Mouse (Mus musculus): ENCODE measurements around the gene Cdc45.
"Not testable (repeated sequence)": the region's sequence is repeated elsewhere in the genome, so short reads cannot be mapped to it uniquely, and the experiment has no call there.

The Cdc45 gene

DNA sequence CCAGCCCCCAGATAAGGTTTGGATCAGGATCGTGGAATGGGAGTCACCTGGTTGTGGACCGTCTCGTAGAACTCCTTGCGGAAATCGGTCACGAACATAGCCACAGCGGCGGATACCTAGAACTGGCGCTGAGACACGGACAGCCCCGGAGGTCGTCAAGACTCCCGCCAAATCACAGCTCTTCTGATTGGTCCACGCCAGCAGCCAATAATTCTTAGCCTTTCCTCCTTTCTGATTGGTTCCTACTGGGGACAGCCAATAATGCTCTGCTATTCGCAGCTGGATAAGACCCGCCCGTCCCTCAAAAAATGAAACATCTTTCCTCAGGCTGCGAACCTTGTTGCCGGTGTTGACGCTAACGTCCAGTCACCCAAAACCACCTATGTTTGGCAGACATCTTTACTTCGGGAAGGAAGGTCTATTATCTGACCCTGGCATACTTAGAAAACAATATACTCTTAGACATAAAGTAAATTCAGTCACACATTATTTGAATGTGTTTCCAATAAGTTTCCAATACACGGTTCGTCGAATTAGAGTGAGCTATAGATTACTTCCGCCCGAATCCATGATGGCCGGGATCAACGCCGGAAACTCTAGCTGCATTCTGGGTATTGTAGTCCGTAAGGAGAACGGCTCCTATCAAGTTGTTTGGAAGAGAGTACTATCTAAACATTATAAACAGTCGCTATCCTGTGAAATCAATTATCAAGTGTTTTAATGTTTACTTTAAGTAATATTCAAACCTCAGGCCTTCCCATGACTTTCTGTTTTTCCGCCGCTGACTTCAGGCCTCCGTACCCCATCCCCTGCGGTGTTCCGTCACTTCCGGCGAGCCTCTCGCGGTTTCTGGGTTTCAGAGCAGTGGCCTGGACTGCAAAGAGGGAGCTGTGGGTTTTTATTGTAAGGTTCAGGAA lies at the start of gene Cdc45, which contains the start of gene Ufd1:
Cdc45 (minus strand) TSS at position 520 of the 917 bp plus-strand sequence.
Ufd1 (plus strand) TSS at position 312 of the 917 bp plus-strand sequence.
- peak; percentile 95 for DNase-seq

DNA sequence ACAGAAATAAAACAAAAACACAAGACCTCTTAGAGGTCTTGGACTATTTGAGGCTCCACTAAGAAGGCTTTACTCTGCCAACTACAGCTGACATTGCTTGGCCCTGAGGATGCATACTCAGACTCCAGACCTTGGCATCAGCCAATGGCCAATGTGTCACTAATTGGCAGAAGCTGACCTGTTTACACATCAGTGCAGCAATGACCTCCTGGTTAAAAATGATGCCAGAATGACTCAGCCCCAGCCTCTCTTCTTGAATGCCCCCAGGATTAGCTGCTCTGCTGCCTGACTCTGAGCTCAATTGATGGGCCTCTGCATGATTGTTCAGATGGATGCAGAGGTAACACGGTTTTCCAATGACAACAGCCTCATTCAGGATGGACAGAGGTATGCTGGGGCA lies 48.4 kb upstream of the Cdc45 start:
- peak; percentile 45 for DNase-seq

GRCm38 (mm10) chr16:18858551-18858950 lies 46.8 kb upstream of the Cdc45 start:
- DNase-seq: peak; percentile 64

GRCm38 (mm10) chr16:18849521-18850190 lies 37.9 kb upstream of the Cdc45 start:
- DNase-seq: not testable (repeated sequence)

- no peak for DNase-seq
These were observed 34.6 kb upstream of the Cdc45 start for GRCm38 (mm10) chr16:18846301-18846820.

DNA sequence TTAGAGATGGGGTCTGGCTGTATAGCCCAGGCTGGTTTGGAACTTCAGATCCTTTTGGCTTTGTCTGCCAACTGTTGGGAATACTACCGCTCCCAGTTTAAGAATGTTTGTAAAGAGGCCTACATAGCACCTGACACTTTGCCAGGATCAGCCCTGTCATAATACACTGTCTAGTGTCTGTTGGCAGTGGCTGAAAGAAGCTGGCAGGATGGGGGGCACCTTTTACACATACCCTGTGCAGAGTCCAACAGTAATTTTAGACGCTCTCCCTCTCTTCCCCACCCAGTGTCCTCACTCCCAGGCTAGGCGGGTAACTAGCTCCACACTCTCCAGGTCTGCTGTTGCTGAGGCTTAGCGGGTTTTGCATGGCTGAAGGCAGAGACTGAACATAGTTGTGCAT lies 26.6 kb upstream of the Cdc45 start:
- no peak for DNase-seq

DNA sequence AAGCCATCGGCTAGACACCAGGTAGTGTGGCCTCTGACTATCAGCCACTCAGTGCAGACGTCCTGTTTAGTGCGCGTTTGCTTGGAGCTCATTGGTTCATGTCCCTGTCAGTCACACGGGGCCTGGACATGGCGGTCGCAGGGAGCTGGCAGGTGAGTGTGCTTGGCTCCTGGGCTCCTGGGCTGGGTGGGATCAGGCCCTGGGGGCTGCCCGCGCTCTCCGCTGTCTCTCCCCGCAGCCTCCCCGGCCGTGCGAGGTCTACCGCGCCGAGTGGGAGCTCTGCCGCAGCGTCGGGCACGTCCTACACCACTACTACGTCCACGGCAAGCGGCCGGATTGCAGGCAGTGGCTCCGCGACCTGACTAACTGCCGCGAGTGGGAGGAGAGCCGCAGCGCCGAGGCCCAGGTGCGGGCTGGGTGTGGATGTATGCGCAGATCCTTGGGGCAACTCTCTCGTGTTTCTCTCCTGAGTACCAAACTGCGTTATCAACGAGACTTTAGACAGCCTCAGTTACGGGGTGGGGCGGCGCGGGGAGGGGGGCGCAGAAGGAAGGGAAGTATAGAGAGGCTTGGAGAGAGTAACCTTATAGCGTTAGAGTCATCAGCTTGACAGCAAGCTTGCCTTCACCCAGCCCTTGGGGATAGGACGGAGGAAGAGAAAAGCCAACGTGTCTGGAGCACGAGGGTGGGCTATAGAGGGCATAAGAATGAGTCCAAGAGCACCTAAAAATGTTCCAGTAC lies 24.9 kb upstream of the Cdc45 start, which contains the start of the genes 2510002D24Rik and Gm28539:
2510002D24Rik (plus strand) TSS at position 111 of the 741 bp plus-strand sequence.
Gm28539 (plus strand) TSS at position 117 of the 741 bp plus-strand sequence.
- DNase-seq: peak; percentile 95

DNA sequence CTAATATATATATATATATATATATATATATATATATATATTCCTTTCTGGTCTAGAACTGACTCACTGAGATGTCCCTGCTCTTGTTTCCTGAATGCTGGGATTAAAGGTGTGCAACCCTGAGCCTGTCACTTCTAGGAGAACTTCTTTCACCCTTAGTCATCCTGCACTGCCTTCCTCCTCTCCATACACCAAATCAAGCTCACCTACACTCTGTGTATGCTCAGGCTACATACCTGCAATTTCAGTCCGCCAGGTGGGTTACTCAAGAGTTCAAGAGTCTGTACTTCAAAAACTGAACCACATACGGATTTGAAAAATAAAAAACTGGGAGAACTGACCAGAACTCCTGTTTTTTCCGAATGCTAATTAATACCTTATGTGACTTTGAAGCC lies 24.3 kb upstream of the Cdc45 start:
- DNase-seq: no peak

- DNase-seq: no peak
These were observed 21.7 kb upstream of the Cdc45 start for GRCm38 (mm10) chr16:18833486-18833885.

GRCm38 (mm10) chr16:18829102-18829501 lies 17.3 kb upstream of the Cdc45 start:
- no peak for DNase-seq

DNA sequence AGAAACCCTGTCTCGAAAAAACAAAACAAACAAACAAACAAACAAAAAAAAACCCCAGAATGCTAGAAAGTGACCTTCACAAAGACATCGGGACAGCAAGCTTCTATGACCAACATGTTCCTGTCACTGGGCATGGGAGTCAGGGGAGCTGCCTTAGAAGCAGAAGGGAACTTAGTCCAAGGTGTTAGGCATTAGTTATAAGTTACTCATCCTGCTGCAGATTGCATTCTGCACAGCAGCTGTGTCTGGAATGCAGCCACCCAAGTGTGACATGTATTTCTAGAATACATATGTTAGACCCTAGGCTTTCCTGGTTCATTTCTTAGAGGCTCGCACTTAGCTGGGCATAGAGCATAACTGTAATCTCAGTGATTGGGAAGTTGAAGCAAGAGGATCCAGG lies 16.8 kb upstream of the Cdc45 start:
- no peak for DNase-seq

DNA sequence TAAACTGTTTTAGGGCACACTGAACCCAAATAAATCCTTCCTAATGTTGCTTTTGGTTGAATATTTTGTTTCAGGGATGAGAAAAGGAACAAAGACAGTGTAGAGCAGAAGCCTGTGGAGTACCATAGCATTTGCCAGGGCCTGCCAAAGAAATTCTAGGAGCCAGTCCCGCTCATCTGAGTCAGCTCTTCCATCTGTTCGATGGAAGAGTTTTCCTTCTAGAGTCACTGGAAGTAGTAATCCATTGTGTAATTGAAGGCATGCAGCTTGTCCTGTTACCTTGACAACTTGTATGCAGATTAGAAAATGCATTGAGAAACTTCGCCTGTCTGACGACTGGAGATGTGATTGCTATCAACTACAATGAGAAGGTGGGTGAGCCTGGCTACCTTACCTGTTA lies 11.1 kb upstream of the Cdc45 start:
- DNase-seq: peak; percentile 72

DNA sequence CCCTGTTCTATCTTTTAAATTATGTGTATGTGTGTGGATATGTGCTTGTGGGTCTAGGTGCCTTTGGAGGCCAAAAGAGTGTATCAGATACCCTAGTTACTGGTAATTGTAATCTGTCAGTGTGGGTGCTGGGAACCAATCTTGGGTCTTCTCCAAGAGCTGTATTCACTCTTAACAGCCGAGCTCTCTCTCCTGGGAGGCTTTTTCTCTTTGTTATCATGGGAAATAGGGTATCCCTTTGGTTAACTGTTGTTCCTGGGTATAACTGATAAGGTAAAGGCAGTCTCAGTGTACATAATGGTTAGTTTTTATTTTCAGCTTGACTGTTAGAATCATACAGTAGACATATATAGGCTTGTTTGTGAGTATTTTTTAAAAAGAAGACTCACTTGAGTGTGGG lies 10.6 kb upstream of the Cdc45 start:
- DNase-seq: no peak

DNA sequence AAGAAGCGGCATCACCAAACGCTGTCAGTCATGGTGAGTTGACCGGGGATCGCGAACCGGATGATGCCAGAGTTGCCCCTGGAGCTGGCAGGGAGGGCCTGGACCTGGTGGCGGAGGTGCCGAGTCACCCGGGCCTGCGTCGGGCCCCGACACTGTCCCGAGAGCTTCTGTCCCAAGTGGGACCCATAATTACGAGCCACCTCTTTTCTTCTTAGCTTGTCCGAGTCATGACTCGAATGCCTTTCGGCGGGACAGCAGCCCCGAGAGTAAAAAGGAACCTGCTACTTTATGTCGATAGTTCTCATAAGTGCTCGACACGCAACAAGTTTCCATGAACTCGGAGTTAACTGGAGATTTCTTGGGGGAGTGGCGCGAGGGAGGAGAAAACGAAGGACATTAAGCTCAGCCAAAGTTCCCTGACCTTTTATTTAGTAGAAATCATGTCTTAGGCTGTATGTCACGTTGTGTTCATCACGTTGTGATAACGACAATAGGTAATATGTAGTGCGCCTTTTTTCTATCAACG lies 661 bp upstream of the Cdc45 start:
- DNase-seq: no peak

GRCm38 (mm10) chr16:18811032-18811431 lies 755 bp downstream of the Cdc45 start:
- DNase-seq: no peak

GRCm38 (mm10) chr16:18809001-18809400 lies 2.8 kb downstream of the Cdc45 start:
- no peak for DNase-seq

GRCm38 (mm10) chr16:18805746-18806145 lies 6.0 kb downstream of the Cdc45 start:
- no peak for DNase-seq

- DNase-seq: peak; percentile 42
These were observed 12.9 kb downstream of the Cdc45 start for GRCm38 (mm10) chr16:18798841-18799240.

GRCm38 (mm10) chr16:18798151-18798550 lies 13.6 kb downstream of the Cdc45 start:
- no peak for DNase-seq

DNA sequence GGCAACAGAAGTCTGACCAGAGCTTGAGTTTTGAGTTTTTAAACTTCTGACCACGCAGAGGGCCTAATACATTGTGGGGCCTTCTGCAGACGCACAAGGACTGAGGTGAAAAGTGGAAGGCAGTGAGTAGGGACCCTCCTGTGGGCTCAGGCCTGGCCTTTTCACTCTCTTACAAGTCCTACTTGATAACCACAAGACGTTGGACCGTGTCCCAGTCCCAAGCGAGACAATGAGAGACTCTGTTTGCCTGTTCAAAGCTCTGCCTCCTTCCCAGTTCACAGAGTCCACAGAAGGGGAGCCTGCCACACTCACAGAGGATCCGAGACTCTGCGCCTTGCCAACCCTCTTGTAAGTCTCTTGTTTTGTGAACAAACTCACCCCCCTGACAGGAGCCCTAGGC lies 15.1 kb downstream of the Cdc45 start:
- DNase-seq: no peak

- peak; percentile 23 for DNase-seq
These were observed 16.4 kb downstream of the Cdc45 start for GRCm38 (mm10) chr16:18795223-18795899.

Measured in layer of hippocampus, adult 9-11 months (tissue).